Mouse (Mus musculus): ENCODE measurements at regions not wholly inside any gene's neighbourhood (a gene's known extent, or its start where the extent isn't known, plus 50 kb on each side); places are given as distances from the start of the nearest gene placed in this dataset.
"Not testable (repeated sequence)": the region's sequence is repeated elsewhere in the genome, so short reads cannot be mapped to it uniquely, and the experiment has no call there.

- DNase-seq (ENCODE audit: low read depth, low spot score) = not testable (repeated sequence)
Observed at GRCm38 (mm10) chr9:113095421-113095820, 612.6 kb downstream of the Pdcd6ip start.

- no peak for DNase-seq (ENCODE audit: low read depth, low spot score)
Observed at GRCm38 (mm10) chr9:113093863-113094390, 614.1 kb downstream of the Pdcd6ip start.

- DNase-seq (ENCODE audit: low read depth, low spot score) = no peak
Observed at GRCm38 (mm10) chr9:113091881-113092280, 616.2 kb downstream of the Pdcd6ip start.

GRCm38 (mm10) chr9:113087786-113088185, 620.3 kb downstream of the Pdcd6ip start:
- DNase-seq (ENCODE audit: low read depth, low spot score) = no peak

- DNase-seq (ENCODE audit: low read depth, low spot score) = no peak
Observed at GRCm38 (mm10) chr9:113085281-113085810, 622.7 kb downstream of the Pdcd6ip start.

- no peak for DNase-seq (ENCODE audit: low read depth, low spot score)
Observed at GRCm38 (mm10) chr9:113074866-113075265, 633.2 kb downstream of the Pdcd6ip start.

GRCm38 (mm10) chr9:113057415-113057814, 650.6 kb downstream of the Pdcd6ip start:
- DNase-seq (ENCODE audit: low read depth, low spot score) = no peak

GRCm38 (mm10) chr9:113044556-113045178, 663.4 kb downstream of the Pdcd6ip start:
- DNase-seq (ENCODE audit: low read depth, low spot score) = no peak

- no peak for DNase-seq (ENCODE audit: low read depth, low spot score)
Observed at GRCm38 (mm10) chr9:113040885-113041284, 667.2 kb downstream of the Pdcd6ip start.

GRCm38 (mm10) chr9:113033996-113034395, 674.1 kb downstream of the Pdcd6ip start:
- no peak for DNase-seq (ENCODE audit: low read depth, low spot score)

GRCm38 (mm10) chr9:113029091-113029490, 679.0 kb downstream of the Pdcd6ip start:
- DNase-seq (ENCODE audit: low read depth, low spot score) = no peak

- no peak for DNase-seq (ENCODE audit: low read depth, low spot score)
Observed at GRCm38 (mm10) chr9:113026904-113027193, 681.2 kb downstream of the Pdcd6ip start.

GRCm38 (mm10) chr9:113026096-113026903, 681.8 kb downstream of the Pdcd6ip start:
- no peak for DNase-seq (ENCODE audit: low read depth, low spot score)

GRCm38 (mm10) chr9:113021866-113022645, 686.0 kb downstream of the Pdcd6ip start:
- DNase-seq (ENCODE audit: low read depth, low spot score) = no peak

GRCm38 (mm10) chr9:113019576-113019975, 688.5 kb downstream of the Pdcd6ip start:
- DNase-seq (ENCODE audit: low read depth, low spot score) = no peak

GRCm38 (mm10) chr9:113008106-113008505, 700.0 kb downstream of the Pdcd6ip start:
- no peak for DNase-seq (ENCODE audit: low read depth, low spot score)

GRCm38 (mm10) chr9:112996204-112996603, 711.9 kb downstream of the Pdcd6ip start:
- no peak for DNase-seq (ENCODE audit: low read depth, low spot score)

- no peak for DNase-seq (ENCODE audit: low read depth, low spot score)
Observed at GRCm38 (mm10) chr9:112994774-112995173, 713.3 kb downstream of the Pdcd6ip start.

GRCm38 (mm10) chr9:112993627-112994026, 714.4 kb downstream of the Pdcd6ip start:
- no peak for DNase-seq (ENCODE audit: low read depth, low spot score)

- DNase-seq (ENCODE audit: low read depth, low spot score) = no peak
Observed at GRCm38 (mm10) chr9:112992937-112993336, 715.1 kb downstream of the Pdcd6ip start.

- DNase-seq (ENCODE audit: low read depth, low spot score) = no peak
Observed at GRCm38 (mm10) chr9:112983353-112983752, 724.7 kb downstream of the Pdcd6ip start.

GRCm38 (mm10) chr9:112951567-112951966, 715.8 kb upstream of the Arpp21 start:
- no peak for DNase-seq (ENCODE audit: low read depth, low spot score)

Measured in retina, postnatal 7 days (tissue).